Mouse (Mus musculus): ENCODE data around the gene Kmt5c. TPM values are rescaled to one million over a fixed set of nuclear protein-coding genes. Genes with fewer than 3 reads are reported as not detected.

Kmt5c gene
- polyA plus RNA-seq, 1 experiment = 224 TPM

- DNase-seq = no peak
- Histone ChIP-seq H3K4me3 (ENCODE audit: control insufficient read depth, insufficient read depth, low read length) (no peak overlapping the region), H3K27me3 (ENCODE audit: control insufficient read depth, insufficient read depth, low read length) (no peaks in the 10 kb centered on the region), H3K27ac (ENCODE audit: control insufficient read depth, insufficient read depth, low read length) (no peak overlapping the region), H3K4me1 (replicated peaks; ENCODE audit: control insufficient read depth, insufficient read depth, low read length) (peaks cover 16% of the 10 kb centered on the region), H3K36me3 (ENCODE audit: control insufficient read depth, insufficient read depth, low read length) (no peaks in the 10 kb centered on the region)
- whole genome bisulfite sequencing = 92% methylated on average over 6 of the region's 6 CpGs
- TF ChIP-seq CTCF (IDR thresholded peaks at IDR 0.05; ENCODE audit: borderline replicate concordance, control insufficient read depth, extremely low read depth, insufficient read depth, low read length, poor library complexity) (no peak), POLR2A (IDR thresholded peaks at IDR 0.05; ENCODE audit: control insufficient read depth, extremely low read depth, insufficient read depth, low read length, poor library complexity) (no peak)
These were observed 2.5 kb downstream of the Kmt5c start for GRCm38 (mm10) chr7:4742482-4742819.

- WGBS = 97% methylated on average over 2 of the region's 2 CpGs
- no peaks in the 10 kb centered on the region for H3K27me3 ChIP-seq (ENCODE audit: control insufficient read depth, insufficient read depth, low read length)
- H3K4me3 ChIP-seq (ENCODE audit: control insufficient read depth, insufficient read depth, low read length) = no peak overlapping the region
- DNase-seq = no peak
- TF ChIP-seq CTCF (IDR thresholded peaks at IDR 0.05; ENCODE audit: borderline replicate concordance, control insufficient read depth, extremely low read depth, insufficient read depth, low read length, poor library complexity) (no peak), POLR2A (IDR thresholded peaks at IDR 0.05; ENCODE audit: control insufficient read depth, extremely low read depth, insufficient read depth, low read length, poor library complexity) (no peak)
- no peak overlapping the region for H3K27ac ChIP-seq (ENCODE audit: control insufficient read depth, insufficient read depth, low read length)
- H3K4me1 ChIP-seq (replicated peaks; ENCODE audit: control insufficient read depth, insufficient read depth, low read length) = peaks cover 16% of the 10 kb centered on the region
- no peaks in the 10 kb centered on the region for H3K36me3 ChIP-seq (ENCODE audit: control insufficient read depth, insufficient read depth, low read length)
These were observed 3.4 kb downstream of the Kmt5c start for GRCm38 (mm10) chr7:4743354-4743753.

- Histone ChIP-seq H3K36me3 (ENCODE audit: control insufficient read depth, insufficient read depth, low read length) (no peaks in the 10 kb centered on the region), H3K4me1 (replicated peaks; ENCODE audit: control insufficient read depth, insufficient read depth, low read length) (peaks cover 12% of the 10 kb centered on the region), H3K27ac (ENCODE audit: control insufficient read depth, insufficient read depth, low read length) (no peak overlapping the region), H3K4me3 (ENCODE audit: control insufficient read depth, insufficient read depth, low read length) (no peak overlapping the region), H3K27me3 (ENCODE audit: control insufficient read depth, insufficient read depth, low read length) (no peaks in the 10 kb centered on the region)
- over 99% methylated on average over 6 of the region's 6 CpGs for WGBS
- TF ChIP-seq POLR2A (IDR thresholded peaks at IDR 0.05; ENCODE audit: control insufficient read depth, extremely low read depth, insufficient read depth, low read length, poor library complexity) (no peak), CTCF (IDR thresholded peaks at IDR 0.05; ENCODE audit: borderline replicate concordance, control insufficient read depth, extremely low read depth, insufficient read depth, low read length, poor library complexity) (no peak)
- no peak for DNase-seq
These were observed 5.0 kb downstream of the Kmt5c start for GRCm38 (mm10) chr7:4744886-4745285.

- H3K36me3 ChIP-seq (ENCODE audit: control insufficient read depth, insufficient read depth, low read length) = no peaks in the 10 kb centered on the region
- DNase-seq = no peak
- H3K4me1 ChIP-seq (replicated peaks; ENCODE audit: control insufficient read depth, insufficient read depth, low read length) = peaks cover 1% of the 10 kb centered on the region; the same call in 1 of the 2 replicates
- 97% methylated on average over 22 of the region's 22 CpGs for WGBS
- TF ChIP-seq POLR2A (IDR thresholded peaks at IDR 0.05; ENCODE audit: control insufficient read depth, extremely low read depth, insufficient read depth, low read length, poor library complexity) (no peak), CTCF (IDR thresholded peaks at IDR 0.05; ENCODE audit: borderline replicate concordance, control insufficient read depth, extremely low read depth, insufficient read depth, low read length, poor library complexity) (no peak)
- no peak overlapping the region for H3K27ac ChIP-seq (ENCODE audit: control insufficient read depth, insufficient read depth, low read length)
- H3K27me3 ChIP-seq (ENCODE audit: control insufficient read depth, insufficient read depth, low read length) = no peaks in the 10 kb centered on the region
- no peak overlapping the region for H3K4me3 ChIP-seq (ENCODE audit: control insufficient read depth, insufficient read depth, low read length)
These were observed 6.5 kb downstream of the Kmt5c start for GRCm38 (mm10) chr7:4746326-4746980.

GRCm38 (mm10) chr7:4747156-4747899 is 7.4 kb downstream of the Kmt5c start:
- H3K36me3 ChIP-seq (ENCODE audit: control insufficient read depth, insufficient read depth, low read length) = no peaks in the 10 kb centered on the region

GRCm38 (mm10) chr7:4748321-4748720 is 8.4 kb downstream of the Kmt5c start:
- H3K36me3 ChIP-seq (ENCODE audit: control insufficient read depth, insufficient read depth, low read length) = no peaks in the 10 kb centered on the region
- no peak overlapping the region for H3K27ac ChIP-seq (ENCODE audit: control insufficient read depth, insufficient read depth, low read length)
- WGBS = 81% methylated on average over 4 of the region's 4 CpGs

More at GRCm38 (mm10) chr7:4747156-4747899, 7.4 kb downstream of the Kmt5c start:
- no peak for DNase-seq
- H3K4me3 ChIP-seq (ENCODE audit: control insufficient read depth, insufficient read depth, low read length) = no peak overlapping the region
- no peak overlapping the region for H3K27ac ChIP-seq (ENCODE audit: control insufficient read depth, insufficient read depth, low read length)
- 94% methylated on average over 9 of the region's 9 CpGs for WGBS
- TF ChIP-seq POLR2A (IDR thresholded peaks at IDR 0.05; ENCODE audit: control insufficient read depth, extremely low read depth, insufficient read depth, low read length, poor library complexity) = no peak
- TF ChIP-seq CTCF (IDR thresholded peaks at IDR 0.05; ENCODE audit: borderline replicate concordance, control insufficient read depth, extremely low read depth, insufficient read depth, low read length, poor library complexity) = no peak
- no peaks in the 10 kb centered on the region for H3K27me3 ChIP-seq (ENCODE audit: control insufficient read depth, insufficient read depth, low read length)
- peaks cover 9% of the 10 kb centered on the region for H3K4me1 ChIP-seq (replicated peaks; ENCODE audit: control insufficient read depth, insufficient read depth, low read length)

More at GRCm38 (mm10) chr7:4748321-4748720, 8.4 kb downstream of the Kmt5c start:
- H3K27me3 ChIP-seq (ENCODE audit: control insufficient read depth, insufficient read depth, low read length) = no peaks in the 10 kb centered on the region
- H3K4me3 ChIP-seq (ENCODE audit: control insufficient read depth, insufficient read depth, low read length) = no peak overlapping the region
- H3K4me1 ChIP-seq (replicated peaks; ENCODE audit: control insufficient read depth, insufficient read depth, low read length) = peaks cover 16% of the 10 kb centered on the region
- TF ChIP-seq POLR2A (IDR thresholded peaks at IDR 0.05; ENCODE audit: control insufficient read depth, extremely low read depth, insufficient read depth, low read length, poor library complexity) = no peak
- no peak for TF ChIP-seq CTCF (IDR thresholded peaks at IDR 0.05; ENCODE audit: borderline replicate concordance, control insufficient read depth, extremely low read depth, insufficient read depth, low read length, poor library complexity)
- no peak for DNase-seq

All from thymus, adult 2 months (tissue).